Mouse (Mus musculus) mouse embryonic stem cell (cell line): ENCODE results near the gene Trhr2.

ENCODE experiments used
- in situ Hi-C, 2 experiments: fragments of 300-500 bp; cut with MboI; formaldehyde crosslinking; loops; 1 replicate in 1 of 2; 3 replicates in 1 of 2; pipeline ENCODE4 v1.14.3; 2019 to 2020; ENCODE audit warnings: low sequenced_read_pairs in 2 of 2, low pct_unique_long_range_greater_than_20kb in 1 of 2, mixed read lengths in 1 of 2; ENCODE audit not compliant: unreplicated experiment in 1 of 2

The Trhr2 gene

GRCm38 (mm10) chr8:122360696-122361416 is at the start of gene Trhr2:
Trhr2 (minus strand) TSS chr8:122360746.
- in situ Hi-C loops: no loop called here

- in situ Hi-C loops: no loop called here
Measured at GRCm38 (mm10) chr8:122407678-122408077, 47.1 kb upstream of the Trhr2 start.

- in situ Hi-C loops: no loop called here
Measured at GRCm38 (mm10) chr8:122405146-122405805, 44.7 kb upstream of the Trhr2 start.

- in situ Hi-C loops: no loop called here
Measured at GRCm38 (mm10) chr8:122398186-122398585, 37.6 kb upstream of the Trhr2 start.

- in situ Hi-C loops: no loop called here
Measured at GRCm38 (mm10) chr8:122395291-122395690, 34.7 kb upstream of the Trhr2 start.

- in situ Hi-C loops: no loop called here
Measured at GRCm38 (mm10) chr8:122393717-122394116, 33.2 kb upstream of the Trhr2 start.

GRCm38 (mm10) chr8:122390758-122391157 is 30.2 kb upstream of the Trhr2 start:
- in situ Hi-C loops: no loop called here

GRCm38 (mm10) chr8:122389357-122389756 is 28.8 kb upstream of the Trhr2 start:
- in situ Hi-C loops: no loop called here

GRCm38 (mm10) chr8:122383039-122383438 is 22.5 kb upstream of the Trhr2 start:
- in situ Hi-C loops: no loop called here

- in situ Hi-C loops: no loop called here
Measured at GRCm38 (mm10) chr8:122376365-122377231, 16.1 kb upstream of the Trhr2 start, which contains the start of gene Zc3h18. Zc3h18 (plus strand) TSS chr8:122376609.

GRCm38 (mm10) chr8:122375751-122376364 is 15.3 kb upstream of the Trhr2 start:
- in situ Hi-C loops: no loop called here

- in situ Hi-C loops: no loop called here
Measured at GRCm38 (mm10) chr8:122375320-122375719, 14.8 kb upstream of the Trhr2 start.

- in situ Hi-C loops: no loop called here
Measured at GRCm38 (mm10) chr8:122371706-122372105, 11.2 kb upstream of the Trhr2 start.

- in situ Hi-C loops: no loop called here
Measured at GRCm38 (mm10) chr8:122369665-122370064, 9.1 kb upstream of the Trhr2 start.

- in situ Hi-C loops: no loop called here
Measured at GRCm38 (mm10) chr8:122368494-122368893, 7.9 kb upstream of the Trhr2 start.

- in situ Hi-C loops: no loop called here
Measured at GRCm38 (mm10) chr8:122362967-122363366, 2.4 kb upstream of the Trhr2 start.

- in situ Hi-C loops: no loop called here
Measured at GRCm38 (mm10) chr8:122362271-122362670, 1.7 kb upstream of the Trhr2 start.

GRCm38 (mm10) chr8:122359111-122359775 is 1.3 kb downstream of the Trhr2 start:
- in situ Hi-C loops: no loop called here
